Mouse (Mus musculus): ENCODE results near the gene Stxbp5.

DNA sequence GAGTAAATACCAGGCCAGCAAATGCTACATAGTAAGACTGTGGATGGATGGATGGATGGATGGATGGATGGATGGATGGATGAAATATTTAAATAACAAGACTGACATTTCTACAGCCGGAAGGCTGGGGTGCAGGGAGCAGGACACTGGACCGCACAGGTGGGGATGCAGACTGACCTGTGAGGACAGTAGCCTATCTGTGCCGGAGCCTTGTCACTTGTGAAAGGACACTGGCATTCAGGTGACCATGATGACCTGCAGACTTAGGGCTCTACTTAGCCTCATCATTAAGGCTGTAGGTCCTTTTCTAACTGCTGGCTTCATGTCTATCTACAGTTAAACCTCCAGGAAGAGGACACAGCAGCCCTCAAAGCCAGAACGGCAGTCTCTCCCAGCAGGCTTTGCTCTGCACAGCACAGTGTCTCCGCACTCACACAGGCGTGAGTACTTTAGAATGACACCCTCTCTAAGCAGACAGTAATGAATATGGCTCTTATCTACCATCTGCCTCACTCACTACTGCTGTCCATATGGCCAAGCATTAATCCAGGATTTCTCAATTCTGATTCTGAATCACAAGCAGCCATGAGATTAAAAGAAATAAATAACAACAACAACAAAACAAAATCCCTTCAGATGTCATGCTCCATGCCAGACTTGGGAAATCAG lies 21.9 kb downstream of the Stxbp5 start:
- TF ChIP-seq HCFC1 (IDR thresholded peaks at IDR 0.05; ENCODE audit: borderline replicate concordance, insufficient read depth, low read length): no peak
- TF ChIP-seq MAFK (IDR thresholded peaks at IDR 0.05; ENCODE audit: insufficient read depth, low read depth, low read length): no peak
- TF ChIP-seq ZC3H11A (IDR thresholded peaks at IDR 0.05; ENCODE audit: borderline replicate concordance, low read depth, low read length): no peak

All from ES-E14 (cell line).